Mouse (Mus musculus) ES-E14 (cell line): Measurements from ENCODE around the gene Gm6525.

Experiments
- HCFC1 ChIP-seq: IDR thresholded peaks from 2 replicates; pipeline ENCODE4 v1.6.1; 2012; ENCODE audit warnings: low read length, inconsistent platforms, borderline replicate concordance; ENCODE audit not compliant: insufficient read depth
- ZC3H11A ChIP-seq: IDR thresholded peaks from 2 replicates; pipeline ENCODE4 v1.6.1; 2012; ENCODE audit warnings: low read depth, mild to moderate bottlenecking, inconsistent platforms, low read length, borderline replicate concordance
- ZNF384 ChIP-seq: IDR thresholded peaks from 2 replicates; pipeline ENCODE4 v1.6.1; 2012; ENCODE audit warnings: low read depth, low read length, inconsistent platforms

DNA sequence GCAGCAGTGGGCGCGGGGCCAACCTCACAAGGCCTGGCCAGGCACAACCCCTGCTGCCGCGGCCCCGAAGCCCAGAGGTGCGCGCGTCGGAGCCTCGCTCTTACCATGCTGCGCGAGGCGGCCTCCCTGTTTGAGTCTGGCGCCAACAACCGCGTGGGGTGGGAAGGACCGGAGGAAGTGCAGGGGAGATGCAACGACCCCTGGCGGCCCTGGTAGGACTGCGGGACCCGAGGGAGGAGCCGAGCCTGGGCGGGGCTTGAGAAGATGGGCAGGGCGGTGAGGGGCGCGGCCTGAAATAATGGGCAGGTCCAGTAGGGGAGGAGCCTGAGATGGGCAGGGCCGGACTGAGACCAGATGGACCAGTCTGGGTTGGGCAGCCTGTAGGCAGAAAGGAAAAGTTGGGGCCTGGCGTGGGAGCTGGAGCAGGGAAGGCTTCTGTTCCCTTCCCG lies 18.3 kb upstream of the Gm6525 start, which contains the start of gene Mnd1:
- TF ChIP-seq HCFC1 (no peak), ZC3H11A (no peak), ZNF384 (no peak)
